Mouse (Mus musculus): Measurements from ENCODE around the gene Triap1. TPM values are rescaled to one million over a fixed set of nuclear protein-coding genes. Genes with fewer than 3 reads are reported as not detected.
A peak's percentile ranks its signal among the peaks of the same experiment; 100 is the strongest.

The Triap1 gene
- 63.3 and 65.4 TPM in 2 replicates for polyA plus RNA-seq (2015; fragmentation: Nextera tagmentation; extraction: Ambion mirVana)

DNA sequence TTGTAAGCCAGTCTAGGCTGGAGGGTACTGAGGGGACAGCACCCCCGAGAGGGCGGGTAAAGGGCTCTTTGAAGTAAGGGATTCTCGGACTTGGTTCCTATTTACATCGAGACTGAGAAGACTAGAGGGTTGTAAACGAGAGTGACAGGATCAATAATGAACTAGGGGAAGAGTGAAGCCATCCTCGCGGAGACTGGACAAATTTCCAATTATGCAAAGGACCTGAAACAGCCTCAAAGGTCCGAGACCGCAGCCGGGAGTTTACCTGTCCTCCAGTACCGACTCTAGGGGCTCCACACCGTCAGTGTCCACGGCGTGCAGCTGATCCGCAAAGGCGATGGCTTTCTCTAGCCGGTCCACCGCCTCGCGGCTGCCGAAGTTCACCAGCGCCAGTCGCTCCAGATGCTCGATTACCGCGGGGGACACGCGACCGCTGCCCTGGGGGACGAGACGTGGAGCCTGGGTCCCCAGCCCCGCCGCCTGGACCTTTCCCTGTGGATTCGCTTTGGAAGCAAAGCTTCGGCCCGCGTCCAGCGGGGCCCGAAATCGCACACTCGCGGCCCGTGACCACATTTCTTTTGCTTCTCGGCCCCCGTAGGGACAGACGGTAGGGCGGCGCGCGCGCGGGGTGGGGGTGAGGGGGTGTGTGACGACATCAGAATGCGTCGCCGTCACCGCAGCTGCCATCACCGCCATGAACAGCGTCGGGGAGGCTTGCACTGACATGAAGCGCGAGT, at the start of gene Triap1, which contains the start of gene Gatc:
TSS of gene Triap1 (plus strand) at position 649 of the 737 bp plus-strand sequence.
TSS of gene Gatc (minus strand) at position 602 of the 737 bp plus-strand sequence.
- Histone ChIP-seq H3K27me3 (ENCODE audit: control insufficient read depth, insufficient read depth, low read length) (no peaks in the 10 kb centered on the region), H3K4me2 (replicated peaks; ENCODE audit: low read depth) (peak within 1 kb of the TSS; percentile 92), H3K4me1 (replicated peaks; ENCODE audit: control insufficient read depth, insufficient read depth) (no peaks in the 10 kb centered on the region), H3K9me3 (ENCODE audit: control insufficient read depth, low read length) (no peaks in the 10 kb centered on the region), H3K27ac (replicated peaks) (peak within 1 kb of the TSS; percentile 78), H3K4me3 (ENCODE audit: low read depth, low read length) (peak within 1 kb of the TSS; percentile 91), H3K9ac (ENCODE audit: low read length) (peak within 1 kb of the TSS; percentile 92), H3K36me3 (ENCODE audit: control insufficient read depth, insufficient read depth, low read length) (peaks cover 7% of the 10 kb centered on the region)
- peak; percentile 11; the same call in 1 of the 2 replicates for TF ChIP-seq CTCF (IDR thresholded peaks at IDR 0.05; ENCODE audit: low read depth)
- TF ChIP-seq EP300 (optimal IDR thresholded peaks at IDR 0.05) = no peak
- DNase-seq (ENCODE audit: low spot score) (peak; percentile 92), ATAC-seq (ENCODE audit: low FRiP score, low TSS enrichment) (peak; percentile 93)
- under 1% methylated on average over 58 of the region's 62 CpGs for WGBS

DNA sequence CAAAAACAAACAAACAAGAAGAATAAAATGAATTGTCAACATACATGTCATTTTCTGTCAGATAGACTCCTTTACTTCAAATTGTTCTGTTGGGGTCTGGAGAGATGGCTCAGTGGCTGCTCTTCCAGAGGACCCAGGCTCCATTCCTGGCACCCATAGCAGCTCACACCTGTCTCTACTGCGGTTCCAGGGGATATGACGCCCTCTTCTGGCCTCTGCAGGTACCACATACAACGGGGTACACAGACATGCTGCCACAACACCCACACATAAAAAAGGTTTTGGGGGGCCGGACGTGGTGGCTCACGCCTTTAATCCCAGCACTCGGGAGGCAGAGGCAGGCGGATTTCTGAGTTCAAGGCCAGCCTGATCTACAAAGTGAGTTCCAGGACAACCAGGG, 46.9 kb upstream of the Triap1 start:
- no peak overlapping the region for H3K27ac ChIP-seq (replicated peaks)
- H3K9ac ChIP-seq (ENCODE audit: low read length) = no peak overlapping the region
- peak; percentile 49 for TF ChIP-seq CTCF (IDR thresholded peaks at IDR 0.05; ENCODE audit: low read depth)
- TF ChIP-seq EP300 (optimal IDR thresholded peaks at IDR 0.05) = no peak
- H3K9me3 ChIP-seq (ENCODE audit: control insufficient read depth, low read length) = no peaks in the 10 kb centered on the region
- no peak overlapping the region for H3K4me3 ChIP-seq (ENCODE audit: low read depth, low read length)
- H3K36me3 ChIP-seq (ENCODE audit: control insufficient read depth, insufficient read depth, low read length) = peaks cover 13% of the 10 kb centered on the region
- no peak overlapping the region for H3K4me2 ChIP-seq (replicated peaks; ENCODE audit: low read depth)
- peaks cover 2% of the 10 kb centered on the region; the same call in 1 of the 2 replicates for H3K4me1 ChIP-seq (replicated peaks; ENCODE audit: control insufficient read depth, insufficient read depth)
- 92% methylated on average over 8 of the region's 8 CpGs for WGBS
- DNase-seq (ENCODE audit: low spot score) (no peak), ATAC-seq (ENCODE audit: low FRiP score, low TSS enrichment) (no peak)
- H3K27me3 ChIP-seq (ENCODE audit: control insufficient read depth, insufficient read depth, low read length) = no peaks in the 10 kb centered on the region

DNA sequence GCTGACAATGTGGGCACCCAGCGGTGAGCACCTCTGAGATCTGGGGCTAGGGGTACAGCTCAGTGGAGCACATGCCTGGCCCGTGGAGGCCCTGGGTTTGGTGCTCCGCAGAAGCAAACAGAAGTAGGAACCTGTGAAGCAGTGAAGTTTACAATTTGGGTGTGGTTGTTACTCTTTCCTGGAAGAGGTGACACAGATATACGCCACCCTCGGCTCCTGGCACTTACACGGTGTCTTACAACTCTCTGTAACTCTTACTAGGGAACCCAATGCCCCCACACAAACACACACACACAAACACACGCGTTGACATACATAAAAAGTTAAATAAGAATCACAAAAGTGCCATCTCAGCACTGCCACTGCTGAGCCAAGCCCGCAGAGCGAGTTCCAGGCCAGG, 44.7 kb upstream of the Triap1 start:
- 44% methylated on average over 10 of the region's 10 CpGs for WGBS
- H3K4me3 ChIP-seq (ENCODE audit: low read depth, low read length) = no peak overlapping the region
- H3K9ac ChIP-seq (ENCODE audit: low read length) = no peak overlapping the region
- H3K27ac ChIP-seq (replicated peaks) = peak overlapping the region; percentile 79
- H3K4me2 ChIP-seq (replicated peaks; ENCODE audit: low read depth) = no peak overlapping the region
- H3K9me3 ChIP-seq (ENCODE audit: control insufficient read depth, low read length) = no peaks in the 10 kb centered on the region
- peaks cover 2% of the 10 kb centered on the region; the same call in 1 of the 2 replicates for H3K4me1 ChIP-seq (replicated peaks; ENCODE audit: control insufficient read depth, insufficient read depth)
- TF ChIP-seq CTCF (IDR thresholded peaks at IDR 0.05; ENCODE audit: low read depth) = no peak
- DNase-seq (ENCODE audit: low spot score) (peak; percentile 66), ATAC-seq (ENCODE audit: low FRiP score, low TSS enrichment) (peak; percentile 45)
- H3K36me3 ChIP-seq (ENCODE audit: control insufficient read depth, insufficient read depth, low read length) = peaks cover 10% of the 10 kb centered on the region
- H3K27me3 ChIP-seq (ENCODE audit: control insufficient read depth, insufficient read depth, low read length) = no peaks in the 10 kb centered on the region

DNA sequence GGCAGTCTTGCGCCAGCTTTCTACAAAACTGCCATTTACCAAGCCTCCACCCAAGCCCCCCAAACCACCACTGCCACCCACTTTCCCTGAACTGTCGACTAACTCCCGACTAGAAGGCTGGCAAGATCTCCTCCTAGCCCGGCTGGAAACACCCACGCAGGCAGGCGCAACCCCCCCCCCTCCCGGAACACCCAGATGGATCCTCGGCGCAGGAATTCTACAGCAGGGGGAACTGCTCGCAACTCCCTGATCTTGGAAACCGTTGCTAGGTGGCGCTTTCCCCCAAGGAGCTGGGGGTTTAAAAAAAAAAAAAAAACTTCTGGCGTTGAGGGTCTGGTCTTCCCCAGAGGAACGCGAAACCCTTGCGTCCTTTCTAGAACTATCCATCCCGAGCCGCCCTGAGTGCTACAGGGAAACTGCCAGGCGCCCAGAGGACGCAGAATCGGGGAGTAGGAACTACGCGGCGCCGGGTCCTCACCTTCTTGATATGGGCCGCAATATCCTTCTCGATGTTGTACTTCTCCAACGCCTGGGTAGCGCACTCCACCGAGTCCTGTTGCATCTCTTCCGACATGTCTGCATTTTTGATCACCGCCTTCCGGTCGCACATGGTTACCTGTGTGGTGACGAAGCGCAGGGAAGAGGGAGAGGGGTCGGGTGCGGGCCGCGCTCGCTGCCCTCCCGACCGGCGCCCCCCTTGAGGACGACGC, 40.8 kb upstream of the Triap1 start:
- Histone ChIP-seq H3K27ac (replicated peaks) (peak overlapping the region; percentile 95), H3K4me2 (replicated peaks; ENCODE audit: low read depth) (peak overlapping the region; percentile 63), H3K36me3 (ENCODE audit: control insufficient read depth, insufficient read depth, low read length) (peaks cover 10% of the 10 kb centered on the region), H3K4me1 (replicated peaks; ENCODE audit: control insufficient read depth, insufficient read depth) (peaks cover 4% of the 10 kb centered on the region), H3K9me3 (ENCODE audit: control insufficient read depth, low read length) (no peaks in the 10 kb centered on the region), H3K4me3 (ENCODE audit: low read depth, low read length) (peak overlapping the region; percentile 87), H3K27me3 (ENCODE audit: control insufficient read depth, insufficient read depth, low read length) (no peaks in the 10 kb centered on the region), H3K9ac (ENCODE audit: low read length) (peak overlapping the region; percentile 82)
- ATAC-seq (ENCODE audit: low FRiP score, low TSS enrichment) = peak; percentile 13
- under 1% methylated on average over 46 of the region's 46 CpGs for WGBS
- peak; percentile 78 for DNase-seq (ENCODE audit: low spot score)
- TF ChIP-seq EP300 (optimal IDR thresholded peaks at IDR 0.05) (peak; percentile 3), CTCF (IDR thresholded peaks at IDR 0.05; ENCODE audit: low read depth) (peak; percentile 69)

DNA sequence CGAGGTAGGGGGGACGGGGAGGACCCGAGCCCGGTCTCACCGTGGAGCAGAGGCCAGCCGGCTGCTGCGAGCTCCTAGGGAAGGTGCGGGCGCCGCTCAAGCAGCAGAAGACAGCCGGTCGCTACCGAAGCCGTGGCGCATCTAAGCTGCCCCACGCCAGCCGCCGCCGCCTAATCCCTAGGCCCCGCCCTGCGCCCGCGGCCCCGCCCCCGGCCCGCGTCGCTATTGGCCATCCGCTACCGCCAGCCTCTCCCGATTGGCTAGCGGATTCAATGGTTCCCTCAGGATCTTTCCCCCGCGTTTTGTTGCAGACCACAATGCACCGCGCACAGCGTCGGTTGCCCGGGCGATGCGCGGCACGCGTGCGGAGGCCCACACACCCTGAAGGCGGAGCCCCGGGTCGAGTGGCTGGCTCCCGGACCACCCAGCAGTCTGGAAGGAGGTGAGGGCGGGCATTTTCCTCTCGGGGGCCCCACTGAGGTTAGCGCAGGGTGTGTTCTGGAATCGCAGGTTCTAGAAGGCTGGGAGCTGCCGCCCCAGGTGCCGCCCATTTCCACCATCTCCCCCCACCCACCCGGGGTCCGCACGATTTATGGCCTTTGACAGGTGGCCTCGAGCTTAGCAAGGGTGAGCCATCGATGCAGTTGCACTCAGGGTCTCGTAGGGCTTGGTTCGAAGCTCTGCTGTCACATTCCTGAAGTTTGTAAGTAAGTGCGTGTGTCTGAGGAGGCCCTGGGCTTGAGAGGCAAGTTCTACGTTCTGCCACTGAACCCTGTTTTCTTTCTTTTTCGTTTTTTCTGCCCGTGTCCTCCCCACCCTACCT, 40.0 kb upstream of the Triap1 start, which contains the start of gene Dynll1:
TSS of gene Dynll1 (minus strand) at position 208 of the 823 bp plus-strand sequence.
- ATAC-seq (ENCODE audit: low FRiP score, low TSS enrichment) = peak; percentile 95
- DNase-seq (ENCODE audit: low spot score) = peak; percentile 99
- Histone ChIP-seq H3K4me3 (ENCODE audit: low read depth, low read length) (peak within 1 kb of the TSS; percentile 87), H3K27me3 (ENCODE audit: control insufficient read depth, insufficient read depth, low read length) (no peaks in the 10 kb centered on the region), H3K27ac (replicated peaks) (peak within 1 kb of the TSS; percentile 95), H3K36me3 (ENCODE audit: control insufficient read depth, insufficient read depth, low read length) (peaks cover 6% of the 10 kb centered on the region), H3K9ac (ENCODE audit: low read length) (peak within 1 kb of the TSS; percentile 82), H3K4me1 (replicated peaks; ENCODE audit: control insufficient read depth, insufficient read depth) (peaks cover 4% of the 10 kb centered on the region), H3K9me3 (ENCODE audit: control insufficient read depth, low read length) (no peaks in the 10 kb centered on the region), H3K4me2 (replicated peaks; ENCODE audit: low read depth) (peak within 1 kb of the TSS; percentile 81)
- TF ChIP-seq CTCF (IDR thresholded peaks at IDR 0.05; ENCODE audit: low read depth) = peak; percentile 40; the same call in 1 of the 2 replicates
- peak; percentile 95 for TF ChIP-seq EP300 (optimal IDR thresholded peaks at IDR 0.05)
- under 1% methylated on average over 56 of the region's 66 CpGs for WGBS
